Mouse (Mus musculus) liver, postnatal 0 days (tissue): ENCODE data around the gene Eef1akmt1.

Experiments used
- CTCF ChIP-seq: sonication (generic); IDR thresholded peaks from 2 replicates; pipeline ENCODE4 v1.5.1; 2016; ENCODE audit warnings: antibody characterized with exemption, low read depth
- EP300 ChIP-seq: IDR thresholded peaks from 2 replicates; pipeline ENCODE4 v1.6.1; 2016; ENCODE audit warnings: antibody characterized with exemption, low read depth, mild to moderate bottlenecking

GRCm38 (mm10) chr14:57606663-57607365 lies 35.4 kb upstream of the Eef1akmt1 start:
- TF ChIP-seq CTCF (no peak), EP300 (no peak)
